Comparison of ENCODE assay signal across 27 mouse cellular contexts in genomic region chr3:139000071-139000867, GRCm38 (mm10).
A peak's percentile ranks its signal among the peaks of the same experiment; 100 is the strongest.
DNase-seq lines count a peak whose midpoint lies in the region; ATAC-seq lines count a peak whose summit lies in the region.
"Had no signal": no experiment of that assay in that cellular context is flagged by ENCODE, and none has a peak within 500 bp of the region (broad histone marks: within the 10 kb centered on the region; RNA-seq: fewer than 3 reads in every experiment).

No protein-coding gene starts in this region.

- no peak overlapping the region for H3K4me3 ChIP-seq in midbrain, embryonic 11.5 days (ENCODE audit: low read depth, low read length)
- no peak overlapping the region for H3K4me3 ChIP-seq in midbrain, embryonic 16.5 days (ENCODE audit: low read depth, low read length)
- H3K4me3 ChIP-seq: erythroblast, embryonic 14.5 days; gastrocnemius, adult 2 months; heart, adult 2 months; heart, embryonic 12.5 days; left cerebral cortex, adult 2 months; liver, embryonic 12.5 days; neural tube, embryonic 12.5 days had no signal

- peak; percentile 21 for DNase-seq in midbrain, embryonic 11.5 days (ENCODE audit: low spot score, missing footprints)
- DNase-seq in CD4-positive, CD25-positive, alpha-beta regulatory T cell, adult 2 months (ENCODE audit: low read depth, low spot score): peak; percentile 60
- peak; percentile 74 for DNase-seq in induced T-regulatory cell, adult 2 months (ENCODE audit: low read depth)
- no peak for DNase-seq in lung, postnatal 10 days
- no peak for DNase-seq in adrenal gland, postnatal 36 days
- DNase-seq: cerebellum, adult 2 months; cerebellum, postnatal 14 days; gastrocnemius, adult 2 months; gastrocnemius, postnatal 36 days; heart, adult 2 months; heart, postnatal 4 days; kidney, adult 11 months; kidney, postnatal 14 days; left cerebral cortex, postnatal 4 days; liver, postnatal 0 days; lung, postnatal 4 days had no signal

- no peak overlapping the region for H3K27ac ChIP-seq in midbrain, embryonic 11.5 days (ENCODE audit: low read depth, low read length)
- no peak overlapping the region for H3K27ac ChIP-seq in midbrain, embryonic 16.5 days (ENCODE audit: low read length)
- H3K27ac ChIP-seq: gastrocnemius, adult 2 months; heart, adult 2 months; hindbrain, postnatal 0 days; left cerebral cortex, adult 2 months; liver, embryonic 12.5 days; neural tube, embryonic 12.5 days had no signal

- H3K36me3 ChIP-seq in midbrain, embryonic 11.5 days (ENCODE audit: control insufficient read depth, insufficient read depth, low read length): no peaks in the 10 kb centered on the region
- peaks cover 9% of the 10 kb centered on the region for H3K36me3 ChIP-seq in midbrain, embryonic 16.5 days (ENCODE audit: control insufficient read depth, insufficient read depth, low read length)

- H3K27me3 ChIP-seq in midbrain, embryonic 11.5 days (ENCODE audit: control insufficient read depth, insufficient read depth, low read length): no peaks in the 10 kb centered on the region
- no peaks in the 10 kb centered on the region for H3K27me3 ChIP-seq in midbrain, embryonic 16.5 days (ENCODE audit: control insufficient read depth, insufficient read depth, low read depth, low read length)
- H3K27me3 ChIP-seq: heart, embryonic 12.5 days; liver, embryonic 12.5 days; neural tube, embryonic 12.5 days; Patski had no signal

- H3K9ac ChIP-seq in midbrain, embryonic 11.5 days (ENCODE audit: low read length): no peak overlapping the region
- H3K9ac ChIP-seq in midbrain, embryonic 16.5 days (ENCODE audit: low read depth, low read length): no peak overlapping the region
- H3K9ac ChIP-seq: heart, embryonic 12.5 days; liver, embryonic 12.5 days; liver, postnatal 0 days; neural tube, embryonic 12.5 days had no signal

- 91% methylated on average over 9 of the region's 9 CpGs for WGBS in midbrain, embryonic 11.5 days
- WGBS in midbrain, embryonic 16.5 days: 79% methylated on average over 9 of the region's 9 CpGs

- H3K9me3 ChIP-seq in midbrain, embryonic 11.5 days (ENCODE audit: control insufficient read depth, low read length): no peaks in the 10 kb centered on the region
- peaks cover 7% of the 10 kb centered on the region; the same call in 1 of the 2 replicates for H3K9me3 ChIP-seq in midbrain, embryonic 16.5 days (replicated peaks; ENCODE audit: control insufficient read depth, low read length, poor library complexity, severe bottlenecking)
- H3K9me3 ChIP-seq: liver, embryonic 12.5 days; neural tube, embryonic 12.5 days had no signal

- peaks cover 4% of the 10 kb centered on the region; the same call in 1 of the 2 replicates for H3K4me1 ChIP-seq in midbrain, embryonic 11.5 days (ENCODE audit: control insufficient read depth, insufficient read depth, low read length)
- H3K4me1 ChIP-seq in midbrain, embryonic 16.5 days (ENCODE audit: control insufficient read depth, insufficient read depth, low read length): peaks cover 3% of the 10 kb centered on the region; the same call in 1 of the 2 replicates
- H3K4me1 ChIP-seq: liver, embryonic 12.5 days; neural tube, embryonic 12.5 days had no signal

- no peak for ATAC-seq in midbrain, embryonic 11.5 days (ENCODE audit: low FRiP score)
- ATAC-seq in midbrain, embryonic 16.5 days: no peak
- 0 out of 2 replicates have a peak, but pooled peaks have one; percentile 16 for ATAC-seq in neutrophil, adult 5-6 weeks (ENCODE audit: extremely low read depth, insufficient number of reproducible peaks, low FRiP score, poor library complexity, severe bottlenecking)
- ATAC-seq in monocyte, adult 5-6 weeks (replicated peaks; ENCODE audit: insufficient number of reproducible peaks, low FRiP score, low TSS enrichment, poor library complexity, severe bottlenecking): no peak
- ATAC-seq: forebrain, embryonic 16.5 days; hindbrain, postnatal 0 days; liver, embryonic 12.5 days; liver, postnatal 0 days; Patski had no signal

- H3K4me2 ChIP-seq in midbrain, embryonic 11.5 days: no peak overlapping the region
- H3K4me2 ChIP-seq in midbrain, embryonic 16.5 days (ENCODE audit: low read length): no peak overlapping the region
- H3K4me2 ChIP-seq: heart, embryonic 12.5 days; liver, embryonic 12.5 days; neural tube, embryonic 12.5 days had no signal

Comparison
In these comparisons a context has a peak if more than half of its experiments do, and no peak if none do; other contexts are left out.
1. DNase-seq: peak in midbrain, embryonic 11.5 days (single experiment), CD4-positive, CD25-positive, alpha-beta regulatory T cell, adult 2 months (single experiment) and induced T-regulatory cell, adult 2 months (single experiment); none in lung, postnatal 10 days (single experiment) and adrenal gland, postnatal 36 days (0 of 2).